Mouse (Mus musculus) liver, postnatal 0 days (tissue): ENCODE data around the gene Ubr3.

ENCODE experiments used
- CTCF ChIP-seq: sonication (generic); IDR thresholded peaks from 2 replicates; pipeline ENCODE4 v1.5.1; 2016; ENCODE audit warnings: antibody characterized with exemption, low read depth
- EP300 ChIP-seq: IDR thresholded peaks from 2 replicates; pipeline ENCODE4 v1.6.1; 2016; ENCODE audit warnings: antibody characterized with exemption, low read depth, mild to moderate bottlenecking

- TF ChIP-seq EP300 = no peak
- no peak for TF ChIP-seq CTCF
Measured at GRCm38 (mm10) chr2:69912801-69913200, 15.8 kb downstream of the Ubr3 start.
